In the genomic region with DNA sequence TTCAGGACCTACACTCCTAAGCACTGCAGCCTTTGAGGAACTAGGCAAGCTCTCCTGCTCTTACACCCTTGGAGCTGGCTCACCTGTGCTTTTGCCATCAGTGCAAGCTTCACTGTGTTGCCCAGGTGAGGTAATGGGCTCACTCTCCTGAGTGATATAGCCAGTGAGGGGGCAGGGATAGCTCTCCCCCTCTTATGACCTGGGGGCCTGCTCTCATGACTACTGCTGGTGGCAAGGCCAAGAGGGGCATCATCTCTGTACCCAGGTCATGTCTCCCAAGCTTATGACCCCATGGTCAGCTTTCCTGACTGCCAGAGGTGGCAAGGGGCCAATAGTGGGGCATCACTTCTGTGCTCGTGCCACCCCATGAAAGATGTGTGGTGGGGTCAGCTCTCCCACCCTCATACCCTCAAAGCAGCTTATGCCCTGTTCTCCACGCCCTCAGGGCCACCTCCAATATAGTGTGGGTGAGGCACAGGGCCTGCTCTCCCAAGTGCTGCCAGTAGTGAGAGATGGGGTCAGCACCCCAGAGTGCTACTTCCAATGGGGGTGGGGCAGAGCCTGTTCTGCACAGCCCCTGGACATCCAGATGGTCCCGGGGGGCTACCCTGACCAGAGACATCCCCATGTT, we compare ENCODE assay signal across 19 mouse cellular contexts.
DNase-seq lines count a peak whose midpoint lies in the region; ATAC-seq and TF ChIP-seq lines count a peak whose summit lies in the region.
"Had no signal": no experiment of that assay in that cellular context is flagged by ENCODE, and none has a peak within 500 bp of the region (broad histone marks: within the 10 kb centered on the region; RNA-seq: fewer than 3 reads in every experiment).

No protein-coding gene starts in this region.

- no peak for TF ChIP-seq CTCF in stomach, postnatal 0 days (IDR thresholded peaks at IDR 0.05; ENCODE audit: low read depth)

- no peak overlapping the region for H3K9ac ChIP-seq in limb, embryonic 12.5 days (replicated peaks)
- H3K9ac ChIP-seq in stomach, embryonic 14.5 days (replicated peaks; ENCODE audit: low read depth, low read length), result no peak overlapping the region
- H3K9ac ChIP-seq in stomach, postnatal 0 days (ENCODE audit: low read length), result no peak overlapping the region
- H3K9ac ChIP-seq: limb, embryonic 13.5 days; stomach, embryonic 15.5 days had no signal

- DNase-seq in cerebellum, adult 9-11 months, result peak; percentile 14
- DNase-seq in cerebellum, postnatal 4 days (ENCODE audit: low spot score in 2 of 2), result no peak
- no peak for DNase-seq in limb, embryonic 10.5 days (ENCODE audit: low spot score)
- no peak for DNase-seq in stomach, postnatal 0 days (ENCODE audit: low spot score)
- DNase-seq in frontal cortex, adult 2 months (ENCODE audit: extremely low spot score in 1 of 2, low spot score in 1 of 2), result no peak
- DNase-seq in thymus, postnatal 4 days, result no peak
- DNase-seq: adrenal gland, postnatal 25 days; cerebellum, adult 8-10 months; gastrocnemius, postnatal 25 days; heart, postnatal 4 days; kidney, adult 11 months; kidney, postnatal 4 days; thymus, postnatal 25 days had no signal

- no peak overlapping the region for H3K4me3 ChIP-seq in limb, embryonic 12.5 days (replicated peaks)
- no peak overlapping the region for H3K4me3 ChIP-seq in limb, embryonic 10.5 days
- no peak overlapping the region for H3K4me3 ChIP-seq in stomach, embryonic 14.5 days (ENCODE audit: low read depth, low read length)
- no peak overlapping the region for H3K4me3 ChIP-seq in stomach, postnatal 0 days (ENCODE audit: low read depth, low read length)
- H3K4me3 ChIP-seq: heart, embryonic 10.5 days; limb, embryonic 13.5 days; stomach, embryonic 15.5 days had no signal

- ATAC-seq in limb, embryonic 12.5 days (ENCODE audit: insufficient number of reproducible peaks, insufficient read depth, low FRiP score, low TSS enrichment, low read depth), result 0 out of 2 replicates have a peak, but pooled peaks have one; percentile 47
- ATAC-seq in stomach, embryonic 14.5 days (ENCODE audit: insufficient number of reproducible peaks, insufficient read depth, low FRiP score, low read depth), result peak; percentile 37; the same call in 1 of the 2 replicates
- ATAC-seq in stomach, postnatal 0 days (ENCODE audit: low FRiP score, low TSS enrichment), result no peak
- ATAC-seq: lung, postnatal 0 days had no signal

- no peaks in the 10 kb centered on the region for H3K27me3 ChIP-seq in limb, embryonic 12.5 days
- no peaks in the 10 kb centered on the region for H3K27me3 ChIP-seq in limb, embryonic 10.5 days (ENCODE audit: low read depth, poor library complexity, severe bottlenecking)
- H3K27me3 ChIP-seq in stomach, embryonic 14.5 days (ENCODE audit: control insufficient read depth, insufficient read depth, low read length), result no peaks in the 10 kb centered on the region
- H3K27me3 ChIP-seq in stomach, postnatal 0 days (ENCODE audit: control insufficient read depth, insufficient read depth, low read length), result no peaks in the 10 kb centered on the region
- H3K27me3 ChIP-seq: limb, embryonic 13.5 days; stomach, embryonic 15.5 days had no signal

- H3K4me1 ChIP-seq in limb, embryonic 12.5 days (replicated peaks), result no peaks in the 10 kb centered on the region
- H3K4me1 ChIP-seq in limb, embryonic 10.5 days, result peaks cover 2% of the 10 kb centered on the region; the same call in 1 of the 2 replicates
- H3K4me1 ChIP-seq in stomach, embryonic 14.5 days (ENCODE audit: control insufficient read depth, insufficient read depth, low read length), result no peaks in the 10 kb centered on the region
- no peaks in the 10 kb centered on the region for H3K4me1 ChIP-seq in stomach, postnatal 0 days (replicated peaks; ENCODE audit: control insufficient read depth, insufficient read depth)
- H3K4me1 ChIP-seq: heart, embryonic 10.5 days; limb, embryonic 13.5 days; stomach, embryonic 15.5 days had no signal

- no peaks in the 10 kb centered on the region for H3K9me3 ChIP-seq in limb, embryonic 12.5 days
- H3K9me3 ChIP-seq in limb, embryonic 10.5 days (replicated peaks), result no peaks in the 10 kb centered on the region
- no peaks in the 10 kb centered on the region for H3K9me3 ChIP-seq in stomach, embryonic 14.5 days (ENCODE audit: control insufficient read depth, low read depth, low read length)
- H3K9me3 ChIP-seq in stomach, postnatal 0 days (ENCODE audit: control insufficient read depth, low read length), result no peaks in the 10 kb centered on the region
- H3K9me3 ChIP-seq: heart, embryonic 10.5 days; limb, embryonic 13.5 days; stomach, embryonic 15.5 days had no signal

- TF ChIP-seq EP300 in stomach, postnatal 0 days (optimal IDR thresholded peaks at IDR 0.05), result no peak

- no peaks in the 10 kb centered on the region for H3K36me3 ChIP-seq in limb, embryonic 12.5 days
- no peaks in the 10 kb centered on the region for H3K36me3 ChIP-seq in limb, embryonic 10.5 days
- no peaks in the 10 kb centered on the region for H3K36me3 ChIP-seq in stomach, embryonic 14.5 days (ENCODE audit: control insufficient read depth, insufficient read depth, low read length)
- H3K36me3 ChIP-seq in stomach, postnatal 0 days (ENCODE audit: control insufficient read depth, insufficient read depth, low read length), result no peaks in the 10 kb centered on the region
- H3K36me3 ChIP-seq: heart, embryonic 10.5 days; limb, embryonic 13.5 days; stomach, embryonic 15.5 days had no signal

- 87% methylated on average over 3 of the region's 3 CpGs for WGBS in limb, embryonic 12.5 days
- WGBS in limb, embryonic 10.5 days, result 86% methylated on average over 3 of the region's 3 CpGs
- WGBS in stomach, embryonic 14.5 days, result 81% methylated on average over 3 of the region's 3 CpGs
- 69% methylated on average over 3 of the region's 3 CpGs for WGBS in stomach, postnatal 0 days

- no peak overlapping the region for H3K4me2 ChIP-seq in limb, embryonic 12.5 days
- no peak overlapping the region for H3K4me2 ChIP-seq in stomach, embryonic 14.5 days (replicated peaks; ENCODE audit: low read depth, low read length)
- H3K4me2 ChIP-seq in stomach, postnatal 0 days (replicated peaks; ENCODE audit: low read depth), result no peak overlapping the region
- H3K4me2 ChIP-seq: limb, embryonic 13.5 days; stomach, embryonic 15.5 days had no signal

- H3K27ac ChIP-seq in limb, embryonic 12.5 days, result no peak overlapping the region
- no peak overlapping the region for H3K27ac ChIP-seq in limb, embryonic 10.5 days
- H3K27ac ChIP-seq in stomach, embryonic 14.5 days (ENCODE audit: low read length), result no peak overlapping the region
- no peak overlapping the region for H3K27ac ChIP-seq in stomach, postnatal 0 days (replicated peaks)
- H3K27ac ChIP-seq: heart, embryonic 10.5 days; limb, embryonic 13.5 days; stomach, embryonic 15.5 days had no signal
